Mouse (Mus musculus): ENCODE data around the gene Pde4a. TPM values are rescaled to one million over a fixed set of nuclear protein-coding genes. Genes with fewer than 3 reads are reported as not detected.
A peak's percentile ranks its signal among the peaks of the same experiment; 100 is the strongest.
"Not testable (repeated sequence)": the region's sequence is repeated elsewhere in the genome, so short reads cannot be mapped to it uniquely, and the experiment has no call there.

Gene Pde4a
- total RNA-seq, 2 experiments from 2014 or later = 101 to 106 TPM

DNA sequence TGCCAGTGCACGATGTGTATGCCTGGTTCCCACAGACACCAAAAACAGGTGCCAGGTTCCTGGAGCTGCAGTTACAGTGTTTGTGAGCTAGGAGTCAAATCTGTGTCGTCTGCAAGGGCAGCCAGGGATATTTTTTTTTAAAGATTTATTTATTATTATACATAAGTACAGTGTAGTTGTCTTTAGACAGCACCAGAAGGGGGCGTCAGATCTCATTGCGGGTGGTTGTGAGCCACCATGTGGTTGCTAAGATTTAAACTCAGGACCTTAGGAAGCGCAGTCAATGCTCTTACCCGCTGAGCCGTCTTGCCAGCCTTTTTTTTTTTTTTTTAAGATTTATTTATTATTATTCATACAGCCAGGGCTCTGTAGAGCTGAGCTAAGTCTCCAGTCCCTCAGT, 24.4 kb downstream of the Pde4a start:
- peak; percentile 32 for TF ChIP-seq CTCF (IDR thresholded peaks at IDR 0.05)
- DNase-seq (ENCODE audit: extremely low spot score in 1 of 2, low spot score in 2 of 2) = no peak
- Histone ChIP-seq H3K27ac (no peak overlapping the region), H3K4me3 (no peak overlapping the region)
- intact Hi-C loops (cut with DNase I) = no loop called here

DNA sequence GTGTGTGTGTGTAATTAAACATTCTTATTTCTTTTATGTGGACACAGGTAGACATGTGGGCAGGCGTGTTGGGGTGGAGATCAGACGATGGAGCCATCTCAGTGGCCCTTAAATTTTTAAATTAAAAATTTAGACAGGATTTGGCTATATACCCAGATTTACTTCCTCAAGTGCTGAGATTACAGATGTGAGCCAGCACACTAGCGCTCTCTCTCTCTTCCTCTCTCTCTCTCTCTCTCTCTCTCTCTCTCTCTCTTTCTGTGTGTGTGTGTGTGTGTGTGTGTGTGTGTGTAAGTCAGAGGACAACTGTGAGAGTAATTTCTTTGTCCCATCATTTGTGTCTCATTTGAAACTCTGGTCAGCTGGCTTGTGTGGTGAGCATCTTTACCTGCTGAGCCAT, 25.2 kb downstream of the Pde4a start:
- intact Hi-C loops (cut with DNase I) = no loop called here
- TF ChIP-seq CTCF (IDR thresholded peaks at IDR 0.05) = no peak
- no peak overlapping the region for H3K4me3 ChIP-seq

GRCm38 (mm10) chr9:21193786-21194185, 28.3 kb downstream of the Pde4a start:
- H3K4me3 ChIP-seq = no peak overlapping the region
- no peak for DNase-seq (ENCODE audit: extremely low spot score in 1 of 2, low spot score in 2 of 2)
- TF ChIP-seq CTCF (IDR thresholded peaks at IDR 0.05) = no peak
- H3K27ac ChIP-seq = no peak overlapping the region
- intact Hi-C loops (cut with DNase I) = no loop called here

More for the DNA sequence above, 25.2 kb downstream of the Pde4a start:
- no peak for DNase-seq (ENCODE audit: extremely low spot score in 1 of 2, low spot score in 2 of 2)
- H3K27ac ChIP-seq = no peak overlapping the region

- no peak overlapping the region for H3K4me3 ChIP-seq
- no peak overlapping the region; the same call in 1 of the 2 replicates for H3K27ac ChIP-seq
- no peak for DNase-seq (ENCODE audit: extremely low spot score in 1 of 2, low spot score in 2 of 2)
- no peak for TF ChIP-seq CTCF (IDR thresholded peaks at IDR 0.05)
- intact Hi-C loops (cut with DNase I) = no loop called here
These were observed 29.4 kb downstream of the Pde4a start for GRCm38 (mm10) chr9:21194787-21195493.

- peak; percentile 40 for TF ChIP-seq CTCF (IDR thresholded peaks at IDR 0.05)
These were observed 30.4 kb downstream of the Pde4a start for GRCm38 (mm10) chr9:21195736-21196505.

DNA sequence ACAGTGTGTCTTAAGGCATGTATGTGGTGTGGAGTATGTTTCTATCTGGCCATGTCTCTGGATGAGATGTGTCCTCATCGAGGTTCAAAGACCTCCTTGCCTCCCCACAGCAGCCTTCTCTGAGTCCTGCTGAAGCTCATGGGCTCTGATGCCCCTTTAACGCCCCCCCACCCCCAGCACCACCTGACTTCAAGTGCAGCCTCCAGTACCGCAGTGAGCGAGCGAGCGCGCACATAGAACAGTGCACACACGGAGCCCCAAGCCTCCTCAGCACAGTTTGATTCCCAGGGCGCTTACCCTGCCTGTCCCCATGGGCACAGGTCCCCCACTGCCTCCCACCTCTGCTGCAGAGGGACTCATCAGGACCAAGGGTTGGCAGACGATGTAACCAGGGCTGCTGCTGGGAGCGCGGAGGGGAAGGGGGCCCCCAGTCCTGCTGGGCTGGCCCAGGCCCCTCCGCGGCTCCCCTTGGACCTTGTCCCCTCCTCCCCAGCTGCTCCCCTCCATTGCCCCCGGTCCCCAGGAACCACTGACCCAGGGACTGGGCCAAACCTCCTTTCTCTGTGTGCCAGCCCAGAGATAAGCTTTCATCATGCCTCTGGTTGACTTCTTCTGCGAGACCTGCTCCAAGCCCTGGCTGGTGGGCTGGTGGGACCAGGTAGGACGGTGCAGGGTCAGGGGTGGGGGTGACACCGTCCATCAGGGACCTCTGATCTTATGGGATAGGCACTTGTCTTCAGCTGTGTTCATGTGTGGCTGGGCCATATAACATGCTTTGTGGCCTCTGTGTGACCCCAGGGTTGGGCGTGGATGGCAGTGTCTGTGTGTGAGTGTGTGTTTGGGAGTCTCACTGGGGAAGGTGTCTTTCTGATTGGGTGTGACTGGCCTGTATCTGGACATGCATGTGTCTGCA, 31.3 kb downstream of the Pde4a start:
- no peak for TF ChIP-seq CTCF (IDR thresholded peaks at IDR 0.05)
- H3K4me3 ChIP-seq = peak overlapping the region; percentile 80
- peak overlapping the region; percentile 90 for H3K27ac ChIP-seq
- DNase-seq (ENCODE audit: extremely low spot score in 1 of 2, low spot score in 2 of 2) = peak; percentile 53 to 63
- intact Hi-C loops (cut with DNase I) = loop anchor here (2.0 kb wide), 2 partner anchors 30 to 44 kb away; no protein-coding TSS in a partner anchor

More at GRCm38 (mm10) chr9:21195736-21196505, 30.4 kb downstream of the Pde4a start:
- H3K27ac ChIP-seq = peak overlapping the region; percentile 90
- H3K4me3 ChIP-seq = not testable (repeated sequence)
- peak; percentile 53 to 65 for DNase-seq (ENCODE audit: extremely low spot score in 1 of 2, low spot score in 2 of 2)
- intact Hi-C loops (cut with DNase I) = loop anchor here (2.0 kb wide), 2 partner anchors 29 to 43 kb away; no protein-coding TSS in a partner anchor

GRCm38 (mm10) chr9:21197981-21198380, 32.5 kb downstream of the Pde4a start:
- H3K4me3 ChIP-seq = peak overlapping the region; percentile 80
- intact Hi-C loops (cut with DNase I) = loop anchor here (2.0 kb wide), 2 partner anchors 31 to 45 kb away; no protein-coding TSS in a partner anchor
- H3K27ac ChIP-seq = peak overlapping the region; percentile 90
- TF ChIP-seq CTCF (IDR thresholded peaks at IDR 0.05) = no peak
- DNase-seq (ENCODE audit: extremely low spot score in 1 of 2, low spot score in 2 of 2) = peak; percentile 66 to 79

DNA sequence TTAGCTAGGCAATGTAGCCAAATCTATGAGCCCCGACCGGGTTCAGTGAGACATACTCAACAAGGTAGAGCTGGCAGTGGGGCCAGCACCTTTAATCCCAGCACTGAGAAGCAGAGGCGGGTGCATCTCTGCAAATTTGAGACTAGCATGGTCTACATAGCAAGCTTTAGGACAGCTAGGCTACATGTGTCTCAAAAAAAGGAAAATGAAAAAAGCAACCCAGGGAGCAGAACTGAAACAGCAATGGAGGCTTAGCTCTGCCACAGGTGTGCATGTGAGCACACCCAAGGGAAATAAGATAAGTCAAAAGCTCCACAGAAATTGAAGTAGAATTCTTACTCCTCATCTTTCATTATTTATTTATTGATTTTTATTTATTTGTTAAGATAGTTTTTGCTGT, 33.4 kb downstream of the Pde4a start:
- intact Hi-C loops (cut with DNase I) = no loop called here
- H3K27ac ChIP-seq = no peak overlapping the region
- no peak for TF ChIP-seq CTCF (IDR thresholded peaks at IDR 0.05)
- DNase-seq (ENCODE audit: extremely low spot score in 1 of 2, low spot score in 2 of 2) = no peak
- H3K4me3 ChIP-seq = no peak overlapping the region; the same call in 1 of the 2 replicates

DNA sequence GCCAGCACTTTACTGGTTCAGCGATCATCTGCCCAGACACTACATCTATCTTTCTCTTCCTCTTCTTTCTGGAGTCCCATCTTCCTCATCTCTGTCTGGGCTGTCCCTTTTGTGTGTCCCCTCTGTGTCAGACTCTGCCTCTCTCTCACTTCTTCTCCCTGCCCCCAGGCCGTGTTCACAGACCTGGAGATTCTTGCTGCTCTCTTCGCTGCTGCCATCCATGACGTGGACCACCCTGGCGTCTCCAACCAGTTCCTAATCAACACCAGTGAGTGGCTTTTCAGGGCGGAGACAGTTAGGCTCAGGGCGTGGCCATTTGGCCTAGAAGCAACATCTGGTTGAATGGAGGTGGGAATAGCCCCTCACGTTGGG, 38.6 kb downstream of the Pde4a start:
- DNase-seq (ENCODE audit: extremely low spot score in 1 of 2, low spot score in 2 of 2) = no peak
- intact Hi-C loops (cut with DNase I) = no loop called here
- Histone ChIP-seq H3K4me3 (no peak overlapping the region), H3K27ac (no peak overlapping the region)
- no peak for TF ChIP-seq CTCF (IDR thresholded peaks at IDR 0.05)

DNA sequence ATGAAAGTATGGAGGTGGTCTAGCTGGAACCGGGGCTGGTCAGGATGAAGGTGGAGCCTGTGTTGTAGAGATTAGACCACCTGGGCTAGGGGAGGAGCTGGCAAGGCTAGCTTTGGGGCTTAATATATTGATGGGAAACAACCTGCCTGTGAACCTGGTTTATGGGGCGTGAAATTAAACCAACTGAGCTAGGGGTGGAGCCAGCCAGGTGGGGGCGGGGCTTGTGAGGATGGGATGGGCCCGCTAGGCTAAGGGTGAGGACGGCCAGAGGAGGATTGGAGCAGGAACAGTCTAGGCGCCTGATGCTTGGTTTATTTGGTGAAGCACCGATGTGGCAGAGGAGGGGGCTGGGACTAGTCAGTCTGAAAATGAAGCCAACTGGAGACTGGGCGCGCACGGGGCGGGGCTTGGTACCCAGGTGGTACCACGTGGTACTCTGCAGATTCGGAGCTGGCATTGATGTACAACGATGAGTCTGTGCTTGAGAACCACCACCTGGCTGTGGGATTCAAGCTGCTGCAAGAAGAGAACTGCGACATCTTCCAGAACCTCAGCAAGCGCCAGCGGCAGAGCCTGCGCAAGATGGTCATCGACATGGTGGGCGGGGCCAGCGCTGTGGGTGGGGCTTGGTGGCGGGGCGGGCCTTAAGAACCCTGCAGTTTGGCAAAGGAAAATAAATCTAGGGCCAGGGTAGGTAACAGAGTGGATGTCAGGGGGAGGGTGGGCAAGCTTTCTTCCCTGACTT, 39.2 kb downstream of the Pde4a start:
- no peak overlapping the region for H3K27ac ChIP-seq
- intact Hi-C loops (cut with DNase I) = no loop called here

GRCm38 (mm10) chr9:21206848-21207247, 41.3 kb downstream of the Pde4a start:
- no peak for TF ChIP-seq CTCF (IDR thresholded peaks at IDR 0.05)
- intact Hi-C loops (cut with DNase I) = no loop called here

More for the DNA sequence above, 39.2 kb downstream of the Pde4a start:
- H3K4me3 ChIP-seq = no peak overlapping the region
- DNase-seq (ENCODE audit: extremely low spot score in 1 of 2, low spot score in 2 of 2) = peak in 1 of 2 experiments; percentile 33
- no peak for TF ChIP-seq CTCF (IDR thresholded peaks at IDR 0.05)

More at GRCm38 (mm10) chr9:21206848-21207247, 41.3 kb downstream of the Pde4a start:
- no peak for DNase-seq (ENCODE audit: extremely low spot score in 1 of 2, low spot score in 2 of 2)
- Histone ChIP-seq H3K4me3 (no peak overlapping the region), H3K27ac (no peak overlapping the region)

All from left cerebral cortex, adult 2 months (tissue).